Mouse (Mus musculus) lung, postnatal 25 days (tissue): ENCODE results near the gene Fbln5.

Source experiments
- DNase-seq: peaks from one replicate; pipeline ENCODE4 v3.0.0; 2022; ENCODE audit warnings: low spot score

The Fbln5 gene

GRCm38 (mm10) chr12:101762054-101762453, 56.8 kb downstream of the Fbln5 start:
- peak; percentile 50 for DNase-seq

GRCm38 (mm10) chr12:101759440-101760045, 59.3 kb downstream of the Fbln5 start:
- DNase-seq = peak; percentile 67

- DNase-seq = no peak
Observed at GRCm38 (mm10) chr12:101758698-101759097, 60.2 kb downstream of the Fbln5 start.

- no peak for DNase-seq
Observed at GRCm38 (mm10) chr12:101742375-101742774, 76.5 kb downstream of the Fbln5 start.

- DNase-seq = no peak
Observed at GRCm38 (mm10) chr12:101740486-101740885, 78.4 kb downstream of the Fbln5 start.

GRCm38 (mm10) chr12:101740045-101740444, 78.8 kb downstream of the Fbln5 start:
- no peak for DNase-seq

- DNase-seq = peak; percentile 31
Observed at GRCm38 (mm10) chr12:101718755-101719150, 100.1 kb downstream of the Fbln5 start.

GRCm38 (mm10) chr12:101718054-101718754, 100.7 kb downstream of the Fbln5 start, which contains the start of gene Tc2n:
Gene Tc2n (minus strand): TSS chr12:101718523.
- peak; percentile 94 for DNase-seq

- no peak for DNase-seq
Observed at GRCm38 (mm10) chr12:101699176-101699575, 119.7 kb downstream of the Fbln5 start.
